Mouse (Mus musculus): Measurements from ENCODE around the gene Ganc. TPM values are rescaled to one million over a fixed set of nuclear protein-coding genes. Genes with fewer than 3 reads are reported as not detected.
A peak's percentile ranks its signal among the peaks of the same experiment; 100 is the strongest.

The Ganc gene
- polyA plus RNA-seq, 1 experiment from 2014 or later: 7.8 TPM

DNA sequence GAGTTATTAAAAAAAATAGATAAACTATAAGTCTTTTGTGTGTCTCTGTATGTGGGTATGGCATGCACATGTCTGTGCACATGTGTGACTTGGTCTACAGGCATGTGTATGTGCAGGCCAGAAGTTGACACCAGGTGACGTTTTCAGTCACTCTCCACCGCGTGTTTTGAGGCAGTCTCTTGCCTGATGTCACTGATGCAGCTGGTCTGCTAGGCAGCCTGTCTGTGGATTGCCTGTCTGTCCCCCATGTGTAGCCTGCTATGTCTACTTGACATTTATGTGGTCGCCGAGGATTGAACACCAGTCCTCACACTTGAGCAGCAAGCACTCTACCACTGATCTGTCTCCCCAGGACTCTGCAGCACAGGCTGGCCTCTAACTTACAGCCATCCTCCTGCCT lies 20.7 kb downstream of the Ganc start:
- DNase-seq (ENCODE audit: low spot score) (no peak), ATAC-seq (replicated peaks; ENCODE audit: low FRiP score) (no peak)
- Histone ChIP-seq H3K9ac (ENCODE audit: low read depth, low read length) (no peak overlapping the region), H3K27ac (ENCODE audit: low read depth, low read length) (no peak overlapping the region), H3K4me1 (replicated peaks; ENCODE audit: control insufficient read depth, insufficient read depth, low read length) (no peaks in the 10 kb centered on the region), H3K36me3 (ENCODE audit: control insufficient read depth, insufficient read depth, low read length) (no peaks in the 10 kb centered on the region), H3K4me3 (ENCODE audit: low read depth, low read length) (no peak overlapping the region), H3K4me2 (no peak overlapping the region), H3K9me3 (ENCODE audit: control insufficient read depth, low read length) (no peaks in the 10 kb centered on the region), H3K27me3 (replicated peaks; ENCODE audit: control insufficient read depth, insufficient read depth, low read length) (no peaks in the 10 kb centered on the region)
- WGBS: 82% methylated on average over 5 of the region's 5 CpGs

DNA sequence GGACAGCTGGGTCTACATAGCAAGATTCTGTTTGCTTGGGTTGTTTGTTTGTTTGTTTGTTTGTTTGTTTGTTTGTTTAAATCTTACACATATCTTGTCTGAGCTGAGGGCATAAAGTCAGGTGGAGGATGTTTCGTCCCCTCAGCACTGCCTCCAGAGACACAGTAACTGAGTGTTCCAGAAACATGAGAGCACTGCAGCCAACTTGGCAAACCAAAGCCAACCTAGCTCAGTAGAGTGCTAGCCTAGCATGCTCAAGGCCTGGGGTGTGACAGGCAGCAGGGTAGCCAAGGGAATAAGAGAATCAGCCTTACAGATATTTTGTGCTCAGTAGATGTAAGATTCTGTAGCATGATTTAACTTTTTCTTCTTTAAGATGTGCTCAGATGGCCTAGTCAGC lies 40.8 kb downstream of the Ganc start:
- WGBS: 94% methylated on average over 1 of the region's 1 CpGs
- H3K9me3 ChIP-seq (ENCODE audit: control insufficient read depth, low read length): no peaks in the 10 kb centered on the region
- no peaks in the 10 kb centered on the region for H3K27me3 ChIP-seq (replicated peaks; ENCODE audit: control insufficient read depth, insufficient read depth, low read length)
- ATAC-seq (replicated peaks; ENCODE audit: low FRiP score) (no peak), DNase-seq (ENCODE audit: low spot score) (no peak)
- H3K36me3 ChIP-seq (ENCODE audit: control insufficient read depth, insufficient read depth, low read length): no peaks in the 10 kb centered on the region
- peaks cover 10% of the 10 kb centered on the region for H3K4me1 ChIP-seq (replicated peaks; ENCODE audit: control insufficient read depth, insufficient read depth, low read length)
- no peak overlapping the region for H3K27ac ChIP-seq (ENCODE audit: low read depth, low read length)
- no peak overlapping the region for H3K9ac ChIP-seq (ENCODE audit: low read depth, low read length)
- no peak overlapping the region for H3K4me2 ChIP-seq
- H3K4me3 ChIP-seq (ENCODE audit: low read depth, low read length): no peak overlapping the region

DNA sequence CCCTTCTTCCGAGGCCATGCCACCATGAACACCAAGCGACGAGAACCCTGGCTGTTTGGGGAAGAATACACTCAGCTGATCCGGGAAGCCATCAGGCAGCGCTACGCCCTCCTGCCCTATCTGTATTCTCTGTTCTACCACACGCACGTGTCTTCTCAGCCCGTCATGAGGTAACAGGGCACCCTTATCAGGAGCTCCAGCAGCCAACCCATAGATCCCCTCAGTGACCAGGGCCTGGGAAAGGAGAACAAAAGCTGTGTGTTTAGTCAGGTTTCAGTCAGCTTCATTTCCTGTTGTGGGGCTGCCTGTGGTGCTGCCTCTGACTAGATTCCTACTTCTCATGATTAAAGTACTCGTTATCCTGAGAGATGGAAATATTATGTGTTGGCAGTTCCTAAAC lies 42.7 kb downstream of the Ganc start:
- Histone ChIP-seq H3K9ac (ENCODE audit: low read depth, low read length) (no peak overlapping the region), H3K36me3 (ENCODE audit: control insufficient read depth, insufficient read depth, low read length) (no peaks in the 10 kb centered on the region), H3K27ac (ENCODE audit: low read depth, low read length) (peak overlapping the region; percentile 48; the same call in 1 of the 2 replicates), H3K27me3 (replicated peaks; ENCODE audit: control insufficient read depth, insufficient read depth, low read length) (no peaks in the 10 kb centered on the region), H3K4me2 (peak overlapping the region; percentile 49; the same call in 1 of the 2 replicates), H3K4me1 (replicated peaks; ENCODE audit: control insufficient read depth, insufficient read depth, low read length) (peaks cover 10% of the 10 kb centered on the region), H3K4me3 (ENCODE audit: low read depth, low read length) (no peak overlapping the region), H3K9me3 (ENCODE audit: control insufficient read depth, low read length) (no peaks in the 10 kb centered on the region)
- ATAC-seq (replicated peaks; ENCODE audit: low FRiP score): peak; percentile 99
- WGBS: 28% methylated on average over 10 of the region's 10 CpGs
- peak; percentile 51 for DNase-seq (ENCODE audit: low spot score)

DNA sequence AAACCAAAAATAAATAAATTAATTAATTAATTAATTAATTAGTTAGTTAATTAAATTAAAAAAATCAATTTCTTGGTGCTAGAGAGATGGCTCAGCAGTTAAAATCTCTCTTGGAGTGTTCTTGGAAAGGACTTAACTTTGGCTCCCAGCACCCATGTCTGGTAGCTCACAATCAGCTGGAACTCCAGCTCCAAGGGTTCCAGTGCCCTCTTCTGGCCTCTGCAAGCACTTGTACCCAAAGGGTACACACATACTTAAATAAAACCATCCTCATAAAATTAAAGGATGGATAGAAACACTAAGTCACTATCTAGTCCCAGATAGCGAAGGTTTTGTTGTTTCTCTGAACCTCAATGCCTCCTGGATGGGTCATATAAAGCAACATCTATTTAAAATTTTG lies 43.6 kb downstream of the Ganc start:
- Histone ChIP-seq H3K4me3 (ENCODE audit: low read depth, low read length) (no peak overlapping the region), H3K27ac (ENCODE audit: low read depth, low read length) (no peak overlapping the region), H3K36me3 (ENCODE audit: control insufficient read depth, insufficient read depth, low read length) (no peaks in the 10 kb centered on the region), H3K9ac (ENCODE audit: low read depth, low read length) (no peak overlapping the region), H3K4me1 (replicated peaks; ENCODE audit: control insufficient read depth, insufficient read depth, low read length) (peaks cover 10% of the 10 kb centered on the region), H3K9me3 (ENCODE audit: control insufficient read depth, low read length) (no peaks in the 10 kb centered on the region), H3K27me3 (replicated peaks; ENCODE audit: control insufficient read depth, insufficient read depth, low read length) (no peaks in the 10 kb centered on the region), H3K4me2 (no peak overlapping the region)
- WGBS: 86% methylated on average over 1 of the region's 1 CpGs
- no peak for ATAC-seq (replicated peaks; ENCODE audit: low FRiP score)
- no peak for DNase-seq (ENCODE audit: low spot score)

DNA sequence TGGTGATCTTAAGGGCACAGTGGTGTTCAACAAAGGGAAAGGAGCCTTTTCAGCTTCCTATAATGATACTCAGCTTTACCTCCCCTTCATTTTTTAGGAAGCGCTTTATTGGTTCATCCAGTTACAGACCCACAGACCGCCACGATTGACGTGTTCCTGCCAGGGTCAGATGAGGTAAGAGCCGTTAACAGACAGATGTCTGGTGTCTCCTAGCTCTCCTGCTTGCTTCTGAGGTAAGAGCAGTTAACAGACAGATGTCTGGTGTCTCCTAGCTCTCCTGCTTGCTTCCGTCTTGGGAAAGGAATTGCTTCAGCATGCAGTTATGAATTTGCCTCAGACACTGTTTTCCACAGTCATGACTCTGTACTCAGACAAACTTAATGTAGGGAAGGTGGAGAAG lies 47.0 kb downstream of the Ganc start:
- 68% methylated on average over 6 of the region's 6 CpGs for WGBS
- Histone ChIP-seq H3K9ac (ENCODE audit: low read depth, low read length) (no peak overlapping the region), H3K4me2 (no peak overlapping the region), H3K27ac (ENCODE audit: low read depth, low read length) (no peak overlapping the region), H3K27me3 (replicated peaks; ENCODE audit: control insufficient read depth, insufficient read depth, low read length) (no peaks in the 10 kb centered on the region), H3K9me3 (ENCODE audit: control insufficient read depth, low read length) (no peaks in the 10 kb centered on the region), H3K36me3 (ENCODE audit: control insufficient read depth, insufficient read depth, low read length) (no peaks in the 10 kb centered on the region), H3K4me1 (replicated peaks; ENCODE audit: control insufficient read depth, insufficient read depth, low read length) (peaks cover 10% of the 10 kb centered on the region), H3K4me3 (ENCODE audit: low read depth, low read length) (no peak overlapping the region)
- ATAC-seq (replicated peaks; ENCODE audit: low FRiP score) (no peak), DNase-seq (ENCODE audit: low spot score) (no peak)

DNA sequence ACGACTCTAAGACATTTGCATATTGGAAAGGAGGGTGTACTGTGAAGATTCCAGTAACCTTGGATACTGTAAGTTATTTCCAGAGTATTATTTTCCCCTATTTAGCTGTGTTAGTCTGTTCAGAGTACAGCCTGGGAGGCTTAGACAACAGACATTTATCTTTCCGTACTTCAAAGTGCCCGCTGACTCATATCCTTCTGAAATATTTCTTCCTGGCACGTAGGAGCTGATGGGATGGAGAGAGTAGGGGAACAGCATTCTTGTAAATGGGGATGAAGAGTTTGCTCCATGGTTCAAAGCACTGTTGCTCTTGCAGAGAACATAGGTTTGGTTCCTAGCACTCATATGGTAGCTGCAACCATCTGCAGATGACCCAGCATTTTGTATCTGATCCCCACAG lies 48.9 kb downstream of the Ganc start:
- DNase-seq (ENCODE audit: low spot score) (no peak), ATAC-seq (replicated peaks; ENCODE audit: low FRiP score) (no peak)
- no peaks in the 10 kb centered on the region for H3K9me3 ChIP-seq (ENCODE audit: control insufficient read depth, low read length)
- no peak overlapping the region for H3K9ac ChIP-seq (ENCODE audit: low read depth, low read length)
- no peaks in the 10 kb centered on the region; the same call in 1 of the 2 replicates for H3K4me1 ChIP-seq (replicated peaks; ENCODE audit: control insufficient read depth, insufficient read depth, low read length)
- H3K4me3 ChIP-seq (ENCODE audit: low read depth, low read length): no peak overlapping the region
- WGBS: 64% methylated on average over 4 of the region's 4 CpGs
- H3K36me3 ChIP-seq (ENCODE audit: control insufficient read depth, insufficient read depth, low read length): no peaks in the 10 kb centered on the region
- no peaks in the 10 kb centered on the region for H3K27me3 ChIP-seq (replicated peaks; ENCODE audit: control insufficient read depth, insufficient read depth, low read length)
- H3K4me2 ChIP-seq: no peak overlapping the region
- H3K27ac ChIP-seq (ENCODE audit: low read depth, low read length): no peak overlapping the region

DNA sequence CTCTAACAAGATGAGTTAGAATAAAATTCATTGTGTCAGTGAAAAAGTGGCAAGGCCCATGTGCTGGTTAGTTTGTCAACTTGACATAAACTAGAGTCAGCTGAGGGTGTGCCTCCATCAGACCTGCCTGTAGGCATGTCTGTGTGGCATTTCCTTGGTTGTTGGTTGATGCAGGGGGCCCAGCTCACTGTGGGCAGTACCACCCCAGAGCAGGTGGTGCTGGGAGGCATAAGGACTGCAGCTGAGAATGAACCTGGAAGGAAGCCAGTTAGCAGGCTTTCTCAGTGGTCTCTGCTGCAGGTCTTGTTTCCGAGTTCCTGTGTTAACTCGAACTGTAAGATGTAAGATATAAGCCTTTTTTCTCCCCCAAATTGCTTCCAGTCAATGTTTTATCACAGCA lies 51.3 kb downstream of the Ganc start:
- Histone ChIP-seq H3K4me1 (replicated peaks; ENCODE audit: control insufficient read depth, insufficient read depth, low read length) (no peaks in the 10 kb centered on the region; the same call in 1 of the 2 replicates), H3K27ac (ENCODE audit: low read depth, low read length) (no peak overlapping the region), H3K4me2 (no peak overlapping the region), H3K9ac (ENCODE audit: low read depth, low read length) (no peak overlapping the region), H3K9me3 (ENCODE audit: control insufficient read depth, low read length) (no peaks in the 10 kb centered on the region), H3K27me3 (replicated peaks; ENCODE audit: control insufficient read depth, insufficient read depth, low read length) (no peaks in the 10 kb centered on the region), H3K4me3 (ENCODE audit: low read depth, low read length) (no peak overlapping the region), H3K36me3 (ENCODE audit: control insufficient read depth, insufficient read depth, low read length) (no peaks in the 10 kb centered on the region)
- ATAC-seq (replicated peaks; ENCODE audit: low FRiP score): no peak
- 70% methylated on average over 2 of the region's 2 CpGs for WGBS
- no peak for DNase-seq (ENCODE audit: low spot score)

DNA sequence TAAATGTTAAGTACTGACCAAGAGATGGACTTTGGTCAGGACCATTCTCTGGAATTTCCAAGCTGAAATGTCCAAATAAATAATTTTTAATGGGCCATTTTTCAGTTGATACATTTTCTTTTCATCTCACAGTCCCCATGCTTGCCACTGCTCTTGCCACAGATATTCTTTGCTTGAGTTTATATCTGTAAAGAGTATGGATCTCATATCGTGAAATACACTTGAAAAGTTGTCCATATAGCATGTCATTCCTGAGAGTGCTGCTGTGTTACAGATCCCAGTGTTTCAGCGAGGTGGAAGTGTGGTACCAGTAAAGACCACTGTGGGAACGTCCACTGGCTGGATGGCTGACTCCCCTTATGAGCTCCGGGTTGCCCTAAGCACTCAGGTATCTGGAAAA lies 52.0 kb downstream of the Ganc start, which contains the start of gene Capn3:
TSS of gene Capn3 (plus strand) at position 301 of the 400 bp plus-strand sequence.
- DNase-seq (ENCODE audit: low spot score): no peak
- Histone ChIP-seq H3K27ac (ENCODE audit: low read depth, low read length) (no peak within 1 kb of the TSS), H3K9me3 (ENCODE audit: control insufficient read depth, low read length) (no peaks in the 10 kb centered on the region), H3K36me3 (ENCODE audit: control insufficient read depth, insufficient read depth, low read length) (no peaks in the 10 kb centered on the region), H3K4me2 (no peak within 1 kb of the TSS), H3K9ac (ENCODE audit: low read depth, low read length) (no peak within 1 kb of the TSS), H3K4me1 (replicated peaks; ENCODE audit: control insufficient read depth, insufficient read depth, low read length) (no peaks in the 10 kb centered on the region; the same call in 1 of the 2 replicates), H3K4me3 (ENCODE audit: low read depth, low read length) (no peak within 1 kb of the TSS), H3K27me3 (replicated peaks; ENCODE audit: control insufficient read depth, insufficient read depth, low read length) (no peaks in the 10 kb centered on the region)
- no peak for ATAC-seq (replicated peaks; ENCODE audit: low FRiP score)
- 72% methylated on average over 4 of the region's 4 CpGs for WGBS

DNA sequence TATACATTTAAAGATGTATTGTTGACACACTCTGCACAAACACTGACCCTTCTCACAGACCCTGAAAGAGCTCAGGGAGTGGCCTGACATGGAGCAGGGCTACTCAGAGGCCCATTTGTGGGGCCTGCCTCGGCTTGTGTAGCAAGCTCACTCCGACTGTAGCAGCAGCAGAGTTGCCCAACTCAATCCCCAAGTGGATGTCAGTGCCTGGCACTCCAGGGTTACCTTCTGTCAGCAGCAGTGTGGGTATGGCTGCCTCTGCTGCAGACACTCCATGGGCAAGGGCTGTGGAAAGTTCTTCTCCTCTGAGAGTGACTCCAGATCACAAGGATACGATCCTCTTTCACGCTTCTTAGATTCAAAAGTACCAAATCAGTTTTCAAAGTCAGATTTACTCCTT lies 56.5 kb downstream of the Ganc start:
- DNase-seq (ENCODE audit: low spot score) (no peak), ATAC-seq (replicated peaks; ENCODE audit: low FRiP score) (no peak)
- Histone ChIP-seq H3K4me3 (ENCODE audit: low read depth, low read length) (no peak overlapping the region), H3K4me1 (replicated peaks; ENCODE audit: control insufficient read depth, insufficient read depth, low read length) (no peaks in the 10 kb centered on the region; the same call in 1 of the 2 replicates), H3K36me3 (ENCODE audit: control insufficient read depth, insufficient read depth, low read length) (no peaks in the 10 kb centered on the region), H3K27ac (ENCODE audit: low read depth, low read length) (no peak overlapping the region), H3K4me2 (no peak overlapping the region), H3K27me3 (replicated peaks; ENCODE audit: control insufficient read depth, insufficient read depth, low read length) (no peaks in the 10 kb centered on the region), H3K9me3 (ENCODE audit: control insufficient read depth, low read length) (no peaks in the 10 kb centered on the region), H3K9ac (ENCODE audit: low read depth, low read length) (no peak overlapping the region)
- WGBS: 87% methylated on average over 4 of the region's 4 CpGs

Measured in liver, embryonic 11.5 days (tissue).